Mouse (Mus musculus): ENCODE data around the gene Atg13. TPM values are rescaled to one million over a fixed set of nuclear protein-coding genes. Genes with fewer than 3 reads are reported as not detected.

Atg13 gene
- total and polyA plus RNA-seq, 2 experiments from 2014 or later: 28.9 to 29.8 TPM

DNA sequence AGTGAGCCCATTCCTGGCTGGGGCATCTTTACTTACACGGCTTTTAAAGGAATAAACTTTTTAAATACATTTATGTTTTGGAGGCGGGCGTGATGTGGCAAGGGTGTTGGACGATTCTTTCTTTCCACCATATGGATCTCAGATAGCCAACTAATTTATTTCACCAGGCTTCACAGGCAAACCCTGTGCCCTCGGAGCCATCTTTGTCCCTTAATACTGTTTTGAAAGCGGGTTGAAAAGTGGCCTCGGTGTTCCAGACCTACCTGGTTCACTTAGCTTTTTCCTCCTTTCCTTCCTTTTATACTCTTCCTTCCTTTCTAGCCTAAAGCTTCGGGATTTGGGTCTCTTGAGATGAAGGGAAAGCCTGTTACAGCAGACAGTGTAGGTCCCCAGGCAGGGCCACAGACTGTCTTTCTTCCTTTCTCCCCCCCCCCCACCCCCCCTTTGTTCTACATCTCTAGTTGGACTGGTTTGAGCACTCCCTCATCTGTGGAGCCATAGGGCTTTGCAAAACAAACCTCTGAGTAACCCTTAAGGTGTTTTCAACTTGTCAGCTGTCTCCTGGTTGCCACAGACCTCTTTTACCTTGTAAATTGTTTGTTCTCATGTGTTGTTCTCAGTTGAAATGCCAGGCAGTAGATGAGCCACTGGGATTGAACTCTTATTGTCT, 1.0 kb upstream of the Atg13 start:
- no peak for TF ChIP-seq CTCF (IDR thresholded peaks at IDR 0.05; ENCODE audit: low read depth)
- peak overlapping the region; percentile 78 for H3K4me2 ChIP-seq (ENCODE audit: low read depth)
- H3K4me1 ChIP-seq (ENCODE audit: insufficient read depth): peaks cover 7% of the 10 kb centered on the region
- peak overlapping the region; percentile 76 for H3K9ac ChIP-seq
- no peaks in the 10 kb centered on the region; the same call in 1 of the 2 replicates for H3K36me3 ChIP-seq (ENCODE audit: insufficient read depth)
- no peaks in the 10 kb centered on the region for H3K27me3 ChIP-seq (ENCODE audit: insufficient read depth, low read length)
- no peak for ATAC-seq
- H3K27ac ChIP-seq (ENCODE audit: low read depth, low read length): peak overlapping the region; percentile 83
- peak; percentile 3 for DNase-seq
- peak overlapping the region; percentile 89 for H3K4me3 ChIP-seq (ENCODE audit: low read depth, low read length)
- WGBS: 3% methylated on average over 8 of the region's 8 CpGs
- H3K9me3 ChIP-seq (ENCODE audit: low read length): no peaks in the 10 kb centered on the region

DNA sequence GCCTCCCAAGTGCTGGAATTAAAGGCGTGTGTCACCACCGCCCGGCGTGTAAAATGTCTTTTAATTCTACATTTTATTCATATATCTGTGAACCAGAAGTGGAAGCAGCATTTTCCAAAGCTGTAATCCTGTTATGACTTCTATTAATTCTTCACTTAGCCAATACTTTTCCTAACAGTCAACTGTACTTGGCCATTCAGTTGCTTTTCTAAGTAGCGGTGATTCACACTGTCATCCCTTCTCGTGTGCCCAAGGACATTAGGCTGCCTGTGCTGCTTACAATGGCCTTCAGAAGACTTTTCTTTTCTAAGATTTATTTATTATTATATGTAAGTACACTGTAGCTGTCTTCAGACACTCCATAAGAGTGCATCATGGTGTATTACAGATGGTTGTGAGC, 2.0 kb downstream of the Atg13 start:
- Histone ChIP-seq H3K9me3 (ENCODE audit: low read length) (no peaks in the 10 kb centered on the region), H3K4me1 (ENCODE audit: insufficient read depth) (peaks cover 7% of the 10 kb centered on the region), H3K36me3 (ENCODE audit: insufficient read depth) (no peaks in the 10 kb centered on the region; the same call in 1 of the 2 replicates), H3K27me3 (ENCODE audit: insufficient read depth, low read length) (no peaks in the 10 kb centered on the region), H3K4me3 (ENCODE audit: low read depth, low read length) (no peak overlapping the region), H3K9ac (no peak overlapping the region), H3K4me2 (ENCODE audit: low read depth) (no peak overlapping the region), H3K27ac (ENCODE audit: low read depth, low read length) (no peak overlapping the region)
- DNase-seq: no peak
- ATAC-seq: no peak
- no peak for TF ChIP-seq CTCF (IDR thresholded peaks at IDR 0.05; ENCODE audit: low read depth)
- 95% methylated on average over 6 of the region's 6 CpGs for WGBS

DNA sequence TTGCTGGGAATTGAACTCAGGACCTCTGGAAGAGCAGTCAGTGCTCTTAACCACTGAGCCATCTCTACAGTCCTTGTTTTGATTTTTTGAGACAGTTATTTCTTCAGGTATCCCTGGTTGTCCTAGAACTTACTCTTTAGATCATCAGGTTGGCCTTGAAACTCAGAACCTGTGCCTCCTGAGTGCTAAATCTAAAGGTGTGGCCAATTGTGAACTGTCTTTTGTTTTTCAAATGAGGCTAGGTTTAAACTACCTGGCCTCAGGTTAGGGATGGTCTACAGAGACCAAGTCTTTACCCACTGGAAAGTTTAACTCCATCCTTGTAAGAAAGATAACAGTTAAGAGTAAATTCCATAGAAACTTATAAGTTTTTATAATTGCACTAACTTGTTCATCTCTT, 3.9 kb downstream of the Atg13 start:
- DNase-seq: no peak
- H3K9me3 ChIP-seq (ENCODE audit: low read length): no peaks in the 10 kb centered on the region
- no peaks in the 10 kb centered on the region; the same call in 1 of the 2 replicates for H3K36me3 ChIP-seq (ENCODE audit: insufficient read depth)
- no peak for TF ChIP-seq CTCF (IDR thresholded peaks at IDR 0.05; ENCODE audit: low read depth)
- H3K4me2 ChIP-seq (ENCODE audit: low read depth): no peak overlapping the region
- H3K4me3 ChIP-seq (ENCODE audit: low read depth, low read length): no peak overlapping the region
- no peak overlapping the region for H3K9ac ChIP-seq
- no peak for ATAC-seq
- peaks cover 7% of the 10 kb centered on the region; the same call in 1 of the 2 replicates for H3K4me1 ChIP-seq (ENCODE audit: insufficient read depth)
- H3K27me3 ChIP-seq (ENCODE audit: insufficient read depth, low read length): no peaks in the 10 kb centered on the region
- no peak overlapping the region for H3K27ac ChIP-seq (ENCODE audit: low read depth, low read length)

DNA sequence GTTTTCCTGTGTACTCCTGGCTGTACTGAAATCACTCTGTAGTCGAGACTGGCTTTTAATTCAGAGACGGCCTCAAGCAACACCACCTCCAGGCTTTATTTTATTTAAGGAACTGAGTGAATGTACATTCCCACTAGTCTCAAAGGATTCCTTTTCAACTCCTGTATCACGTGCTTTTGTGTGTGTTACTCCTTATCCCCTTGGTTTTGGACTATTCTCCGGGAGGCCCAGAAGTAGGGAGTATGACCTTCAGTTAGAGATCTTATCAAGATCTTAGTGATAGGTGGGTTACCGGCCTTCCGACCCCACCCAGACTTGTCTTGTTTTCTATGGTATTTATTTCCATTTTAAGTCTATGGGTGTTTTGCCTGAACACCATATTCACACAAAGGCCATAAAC, 4.6 kb downstream of the Atg13 start:
- Histone ChIP-seq H3K4me1 (ENCODE audit: insufficient read depth) (peaks cover 7% of the 10 kb centered on the region; the same call in 1 of the 2 replicates), H3K9ac (no peak overlapping the region), H3K9me3 (ENCODE audit: low read length) (no peaks in the 10 kb centered on the region), H3K27me3 (ENCODE audit: insufficient read depth, low read length) (no peaks in the 10 kb centered on the region), H3K36me3 (ENCODE audit: insufficient read depth) (no peaks in the 10 kb centered on the region; the same call in 1 of the 2 replicates), H3K4me3 (ENCODE audit: low read depth, low read length) (no peak overlapping the region), H3K27ac (ENCODE audit: low read depth, low read length) (no peak overlapping the region), H3K4me2 (ENCODE audit: low read depth) (no peak overlapping the region)
- ATAC-seq (no peak), DNase-seq (no peak)
- no peak for TF ChIP-seq CTCF (IDR thresholded peaks at IDR 0.05; ENCODE audit: low read depth)
- WGBS: 88% methylated on average over 6 of the region's 6 CpGs

DNA sequence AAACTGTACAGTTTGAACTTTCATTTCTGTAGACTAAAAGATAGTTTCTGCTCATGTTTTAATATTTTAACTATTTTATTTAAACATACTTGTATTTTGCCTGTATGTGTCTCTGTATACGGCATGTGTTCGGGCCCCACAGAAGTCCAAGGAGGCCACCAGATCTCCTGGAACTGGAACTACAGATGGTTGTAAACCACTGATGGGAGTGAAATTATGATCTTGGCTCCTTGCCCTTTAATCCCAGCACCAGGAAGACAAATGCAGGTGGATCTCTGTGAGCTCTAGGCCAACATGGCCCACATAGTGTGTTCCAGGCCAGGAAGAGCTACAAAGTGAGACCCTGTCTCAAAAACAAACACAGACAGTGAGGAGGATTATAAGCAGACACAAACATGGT, 9.0 kb downstream of the Atg13 start:
- Histone ChIP-seq H3K4me1 (ENCODE audit: insufficient read depth) (no peaks in the 10 kb centered on the region), H3K27ac (ENCODE audit: low read depth, low read length) (no peak overlapping the region), H3K9ac (no peak overlapping the region), H3K36me3 (ENCODE audit: insufficient read depth) (no peaks in the 10 kb centered on the region), H3K4me2 (ENCODE audit: low read depth) (no peak overlapping the region), H3K27me3 (ENCODE audit: insufficient read depth, low read length) (no peaks in the 10 kb centered on the region), H3K9me3 (ENCODE audit: low read length) (no peaks in the 10 kb centered on the region), H3K4me3 (ENCODE audit: low read depth, low read length) (no peak overlapping the region)
- ATAC-seq (no peak), DNase-seq (no peak)
- TF ChIP-seq CTCF (IDR thresholded peaks at IDR 0.05; ENCODE audit: low read depth): no peak
- 95% methylated on average over 2 of the region's 2 CpGs for WGBS

DNA sequence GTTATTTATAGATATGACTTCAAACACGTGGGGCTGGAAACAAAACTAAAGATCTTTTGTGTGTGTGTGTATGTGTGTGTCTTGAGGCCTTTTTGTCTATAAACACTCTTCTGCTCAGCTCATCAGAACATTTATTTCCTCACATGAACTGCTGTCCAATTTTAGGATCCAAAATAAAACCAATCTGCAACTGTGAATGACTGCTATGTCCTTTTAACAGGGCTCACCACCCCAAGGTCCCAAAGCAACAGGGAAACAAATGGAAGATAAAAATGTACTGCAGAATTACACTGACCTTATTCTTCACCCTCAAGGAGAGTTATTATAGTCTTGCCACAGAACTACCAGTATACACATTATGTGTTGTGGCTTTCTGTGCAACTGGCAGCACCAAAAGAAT, 11.2 kb downstream of the Atg13 start:
- no peak for ATAC-seq
- 64% methylated on average over 1 of the region's 1 CpGs for WGBS
- Histone ChIP-seq H3K27ac (ENCODE audit: low read depth, low read length) (no peak overlapping the region), H3K36me3 (ENCODE audit: insufficient read depth) (peaks cover 5% of the 10 kb centered on the region; the same call in 1 of the 2 replicates), H3K9me3 (ENCODE audit: low read length) (no peaks in the 10 kb centered on the region), H3K4me2 (ENCODE audit: low read depth) (no peak overlapping the region), H3K9ac (no peak overlapping the region), H3K4me1 (ENCODE audit: insufficient read depth) (no peaks in the 10 kb centered on the region), H3K4me3 (ENCODE audit: low read depth, low read length) (no peak overlapping the region), H3K27me3 (ENCODE audit: insufficient read depth, low read length) (no peaks in the 10 kb centered on the region)
- no peak for TF ChIP-seq CTCF (IDR thresholded peaks at IDR 0.05; ENCODE audit: low read depth)
- no peak for DNase-seq

DNA sequence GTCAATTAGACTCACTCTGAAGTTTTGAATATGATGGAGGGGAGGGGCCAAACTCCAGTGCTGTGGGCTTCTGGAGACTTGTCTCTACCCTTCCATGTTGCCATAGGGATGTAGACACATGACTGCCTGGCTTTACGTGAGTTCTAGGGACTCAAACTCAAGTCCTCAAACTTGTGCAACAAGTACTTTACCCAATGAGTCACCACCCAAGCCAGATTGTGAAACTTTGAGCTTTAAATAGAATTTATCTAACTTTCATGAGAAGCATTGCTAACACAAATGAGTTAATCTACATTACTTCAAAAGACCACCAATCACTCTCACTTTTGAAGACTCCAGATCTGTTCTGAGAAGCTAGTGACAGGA, 14.2 kb downstream of the Atg13 start:
- DNase-seq (no peak), ATAC-seq (no peak)
- H3K27me3 ChIP-seq (ENCODE audit: insufficient read depth, low read length): no peaks in the 10 kb centered on the region
- no peaks in the 10 kb centered on the region for H3K9me3 ChIP-seq (ENCODE audit: low read length)
- no peak overlapping the region for H3K27ac ChIP-seq (ENCODE audit: low read depth, low read length)
- H3K4me2 ChIP-seq (ENCODE audit: low read depth): no peak overlapping the region
- H3K4me3 ChIP-seq (ENCODE audit: low read depth, low read length): no peak overlapping the region
- peaks cover 13% of the 10 kb centered on the region for H3K36me3 ChIP-seq (ENCODE audit: insufficient read depth)
- 90% methylated on average over 1 of the region's 1 CpGs for WGBS
- no peaks in the 10 kb centered on the region for H3K4me1 ChIP-seq (ENCODE audit: insufficient read depth)
- no peak for TF ChIP-seq CTCF (IDR thresholded peaks at IDR 0.05; ENCODE audit: low read depth)
- no peak overlapping the region for H3K9ac ChIP-seq

Measured in forebrain, postnatal 0 days (tissue).